Mouse (Mus musculus): Measurements from ENCODE around the gene Gramd2. TPM values are rescaled to one million over a fixed set of nuclear protein-coding genes. Genes with fewer than 3 reads are reported as not detected.

Gene Gramd2
- polyA plus RNA-seq, 1 experiment = not detected

- H3K4me1 ChIP-seq (ENCODE audit: control insufficient read depth, insufficient read depth, low read length) = no peaks in the 10 kb centered on the region
- H3K4me3 ChIP-seq (ENCODE audit: insufficient read depth, low read length) = no peak overlapping the region
- TF ChIP-seq CTCF (IDR thresholded peaks at IDR 0.05; ENCODE audit: low read depth, low read length) (no peak), POLR2A (IDR thresholded peaks at IDR 0.05; ENCODE audit: borderline replicate concordance, low read depth, low read length) (no peak)
- H3K27ac ChIP-seq (ENCODE audit: insufficient read depth, low read depth, low read length) = no peak overlapping the region
Observed at GRCm38 (mm10) chr9:59709225-59709624, 29.3 kb downstream of the Gramd2 start.

- H3K4me1 ChIP-seq (ENCODE audit: control insufficient read depth, insufficient read depth, low read length) = no peaks in the 10 kb centered on the region
- no peak overlapping the region for H3K27ac ChIP-seq (ENCODE audit: insufficient read depth, low read depth, low read length)
- no peak for TF ChIP-seq POLR2A (IDR thresholded peaks at IDR 0.05; ENCODE audit: borderline replicate concordance, low read depth, low read length)
- TF ChIP-seq CTCF (IDR thresholded peaks at IDR 0.05; ENCODE audit: low read depth, low read length) = no peak
- H3K4me3 ChIP-seq (ENCODE audit: insufficient read depth, low read length) = no peak overlapping the region
Observed at GRCm38 (mm10) chr9:59716275-59716898, 36.4 kb downstream of the Gramd2 start.

GRCm38 (mm10) chr9:59718237-59718636 is 38.3 kb downstream of the Gramd2 start:
- Histone ChIP-seq H3K27ac (ENCODE audit: insufficient read depth, low read depth, low read length) (no peak overlapping the region), H3K4me3 (ENCODE audit: insufficient read depth, low read length) (no peak overlapping the region), H3K4me1 (ENCODE audit: control insufficient read depth, insufficient read depth, low read length) (no peaks in the 10 kb centered on the region)
- TF ChIP-seq POLR2A (IDR thresholded peaks at IDR 0.05; ENCODE audit: borderline replicate concordance, low read depth, low read length) = no peak
- TF ChIP-seq CTCF (IDR thresholded peaks at IDR 0.05; ENCODE audit: low read depth, low read length) = no peak

- no peak for TF ChIP-seq POLR2A (IDR thresholded peaks at IDR 0.05; ENCODE audit: borderline replicate concordance, low read depth, low read length)
- no peak for TF ChIP-seq CTCF (IDR thresholded peaks at IDR 0.05; ENCODE audit: low read depth, low read length)
- H3K4me3 ChIP-seq (ENCODE audit: insufficient read depth, low read length) = no peak overlapping the region
- H3K4me1 ChIP-seq (ENCODE audit: control insufficient read depth, insufficient read depth, low read length) = no peaks in the 10 kb centered on the region
- H3K27ac ChIP-seq (ENCODE audit: insufficient read depth, low read depth, low read length) = no peak overlapping the region
Observed at GRCm38 (mm10) chr9:59721144-59721543, 41.2 kb downstream of the Gramd2 start.

- no peak overlapping the region for H3K27ac ChIP-seq (ENCODE audit: insufficient read depth, low read depth, low read length)
- TF ChIP-seq POLR2A (IDR thresholded peaks at IDR 0.05; ENCODE audit: borderline replicate concordance, low read depth, low read length) = no peak
- TF ChIP-seq CTCF (IDR thresholded peaks at IDR 0.05; ENCODE audit: low read depth, low read length) = peak; percentile 42; the same call in 1 of the 2 replicates
- H3K4me3 ChIP-seq (ENCODE audit: insufficient read depth, low read length) = no peak overlapping the region
- H3K4me1 ChIP-seq (ENCODE audit: control insufficient read depth, insufficient read depth, low read length) = no peaks in the 10 kb centered on the region
Observed at GRCm38 (mm10) chr9:59723096-59723657, 43.2 kb downstream of the Gramd2 start.

GRCm38 (mm10) chr9:59723791-59724442 is 44.0 kb downstream of the Gramd2 start:
- Histone ChIP-seq H3K27ac (ENCODE audit: insufficient read depth, low read depth, low read length) (no peak overlapping the region), H3K4me1 (ENCODE audit: control insufficient read depth, insufficient read depth, low read length) (no peaks in the 10 kb centered on the region), H3K4me3 (ENCODE audit: insufficient read depth, low read length) (no peak overlapping the region)
- TF ChIP-seq CTCF (IDR thresholded peaks at IDR 0.05; ENCODE audit: low read depth, low read length) (no peak), POLR2A (IDR thresholded peaks at IDR 0.05; ENCODE audit: borderline replicate concordance, low read depth, low read length) (no peak)

- Histone ChIP-seq H3K27ac (ENCODE audit: insufficient read depth, low read depth, low read length) (no peak overlapping the region), H3K4me1 (ENCODE audit: control insufficient read depth, insufficient read depth, low read length) (no peaks in the 10 kb centered on the region), H3K4me3 (ENCODE audit: insufficient read depth, low read length) (no peak overlapping the region)
- TF ChIP-seq CTCF (IDR thresholded peaks at IDR 0.05; ENCODE audit: low read depth, low read length) (no peak), POLR2A (IDR thresholded peaks at IDR 0.05; ENCODE audit: borderline replicate concordance, low read depth, low read length) (no peak)
Observed at GRCm38 (mm10) chr9:59725515-59725914, 45.6 kb downstream of the Gramd2 start.

- H3K4me1 ChIP-seq (ENCODE audit: control insufficient read depth, insufficient read depth, low read length) = no peaks in the 10 kb centered on the region
- TF ChIP-seq CTCF (IDR thresholded peaks at IDR 0.05; ENCODE audit: low read depth, low read length) (no peak), POLR2A (IDR thresholded peaks at IDR 0.05; ENCODE audit: borderline replicate concordance, low read depth, low read length) (no peak)
- no peak overlapping the region for H3K27ac ChIP-seq (ENCODE audit: insufficient read depth, low read depth, low read length)
- H3K4me3 ChIP-seq (ENCODE audit: insufficient read depth, low read length) = no peak overlapping the region
Observed at GRCm38 (mm10) chr9:59727569-59728286, 47.8 kb downstream of the Gramd2 start.

GRCm38 (mm10) chr9:59731136-59731535 is 51.2 kb downstream of the Gramd2 start:
- TF ChIP-seq CTCF (IDR thresholded peaks at IDR 0.05; ENCODE audit: low read depth, low read length) = no peak
- TF ChIP-seq POLR2A (IDR thresholded peaks at IDR 0.05; ENCODE audit: borderline replicate concordance, low read depth, low read length) = no peak
- no peak overlapping the region for H3K4me3 ChIP-seq (ENCODE audit: insufficient read depth, low read length)
- H3K4me1 ChIP-seq (ENCODE audit: control insufficient read depth, insufficient read depth, low read length) = peaks cover 16% of the 10 kb centered on the region
- H3K27ac ChIP-seq (ENCODE audit: insufficient read depth, low read depth, low read length) = no peak overlapping the region
